Mouse (Mus musculus): ENCODE results near the gene Osm.

GRCm38 (mm10) chr11:4239691-4240090, 3.5 kb downstream of the Osm start:
- TF ChIP-seq CTCF (IDR thresholded peaks at IDR 0.05; ENCODE audit: insufficient read depth, low read depth, low read length) (no peak), POLR2A (IDR thresholded peaks at IDR 0.05; ENCODE audit: insufficient read depth, low read depth, low read length) (no peak)
